Mouse (Mus musculus) bone marrow, adult 2 months (tissue): ENCODE data around the gene Itga1.

Source experiments
- CTCF ChIP-seq: fragments of 200-500 bp; IDR thresholded peaks from 2 replicates; pipeline ENCODE4 v1.5.1; 2011; ENCODE audit warnings: low read length, control low read depth; ENCODE audit not compliant: control insufficient read depth, insufficient read depth
- POLR2A ChIP-seq: fragments of 200-500 bp; IDR thresholded peaks from 2 replicates; pipeline ENCODE4 v1.6.1; 2011; ENCODE audit warnings: low read depth, mild to moderate bottlenecking, control low read depth, low read length, borderline replicate concordance; ENCODE audit not compliant: control insufficient read depth

DNA sequence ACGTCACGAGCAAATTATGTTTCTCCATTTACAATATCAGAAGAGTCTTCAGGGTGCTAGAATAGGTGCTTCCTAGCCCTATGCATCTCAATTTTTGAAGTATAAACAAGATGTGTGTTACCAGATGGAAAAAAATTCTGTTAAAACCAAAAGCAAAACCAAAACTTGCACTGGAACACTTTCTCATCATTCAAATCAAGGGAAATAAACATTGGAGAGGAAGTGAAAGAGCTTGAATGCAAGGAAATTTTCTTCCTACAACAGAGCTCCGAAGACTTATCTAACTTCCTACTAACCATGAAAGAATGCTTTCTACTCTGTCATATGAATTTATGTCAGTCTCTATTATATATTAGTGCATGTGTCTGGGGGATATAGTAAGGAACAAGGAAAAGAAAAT is 35.0 kb upstream of the Itga1 start:
- TF ChIP-seq POLR2A (no peak), CTCF (no peak)
